Mouse (Mus musculus): ENCODE measurements at regions not wholly inside any gene's neighbourhood (a gene's known extent, or its start where the extent isn't known, plus 50 kb on each side); places are given as distances from the start of the nearest gene placed in this dataset.
"Not testable (repeated sequence)": the region's sequence is repeated elsewhere in the genome, so short reads cannot be mapped to it uniquely, and the experiment has no call there.

- no peak for DNase-seq (ENCODE audit: low read depth, low spot score)
Measured at GRCm38 (mm10) chr9:9342456-9343185, 103.7 kb upstream of the Arhgap42 start.

- DNase-seq (ENCODE audit: low read depth, low spot score) = no peak
Measured at GRCm38 (mm10) chr9:9318624-9319023, 79.7 kb upstream of the Arhgap42 start.

DNA sequence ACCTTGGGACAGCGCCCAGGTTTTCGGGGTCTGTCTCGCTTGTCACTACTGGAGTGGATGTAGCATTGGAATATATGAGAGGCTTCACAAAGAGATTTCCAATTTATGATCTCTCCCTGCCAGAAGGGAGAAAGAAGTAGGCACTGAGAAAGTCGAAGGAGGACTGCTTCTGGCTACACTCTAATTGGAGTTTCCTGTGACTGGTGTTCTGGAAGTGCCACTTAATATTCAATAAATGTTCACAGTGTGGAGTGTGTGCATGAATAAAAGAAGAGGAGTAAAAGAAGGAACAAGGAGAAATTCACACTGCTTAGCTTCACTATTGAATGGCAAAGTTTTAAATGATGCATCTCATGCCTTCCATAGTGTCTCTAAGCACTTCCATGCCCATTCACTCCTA lies 77.1 kb upstream of the Arhgap42 start:
- no peak for DNase-seq (ENCODE audit: low read depth, low spot score)

DNA sequence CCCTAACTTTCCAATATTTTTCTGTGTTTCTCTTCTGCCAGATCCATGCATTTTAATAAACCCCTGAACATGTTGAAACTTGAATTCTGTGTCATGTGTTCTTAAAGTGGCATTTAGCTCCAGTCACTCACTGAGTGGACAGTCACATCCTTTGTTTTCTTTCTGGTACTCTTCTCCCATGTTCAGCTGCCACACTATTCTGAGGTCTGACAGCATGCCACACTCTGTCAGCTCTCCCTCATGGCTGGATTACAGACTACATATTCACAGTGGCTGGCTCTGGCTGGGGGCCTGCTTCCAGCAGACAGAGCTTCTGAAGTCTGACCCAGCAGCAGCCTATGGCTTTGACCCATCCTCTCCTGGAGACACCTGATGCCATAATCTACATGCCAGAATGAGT lies 73.4 kb upstream of the Arhgap42 start:
- no peak for DNase-seq (ENCODE audit: low read depth, low spot score)

GRCm38 (mm10) chr9:9311627-9312265 lies 72.8 kb upstream of the Arhgap42 start:
- no peak for DNase-seq (ENCODE audit: low read depth, low spot score)

DNA sequence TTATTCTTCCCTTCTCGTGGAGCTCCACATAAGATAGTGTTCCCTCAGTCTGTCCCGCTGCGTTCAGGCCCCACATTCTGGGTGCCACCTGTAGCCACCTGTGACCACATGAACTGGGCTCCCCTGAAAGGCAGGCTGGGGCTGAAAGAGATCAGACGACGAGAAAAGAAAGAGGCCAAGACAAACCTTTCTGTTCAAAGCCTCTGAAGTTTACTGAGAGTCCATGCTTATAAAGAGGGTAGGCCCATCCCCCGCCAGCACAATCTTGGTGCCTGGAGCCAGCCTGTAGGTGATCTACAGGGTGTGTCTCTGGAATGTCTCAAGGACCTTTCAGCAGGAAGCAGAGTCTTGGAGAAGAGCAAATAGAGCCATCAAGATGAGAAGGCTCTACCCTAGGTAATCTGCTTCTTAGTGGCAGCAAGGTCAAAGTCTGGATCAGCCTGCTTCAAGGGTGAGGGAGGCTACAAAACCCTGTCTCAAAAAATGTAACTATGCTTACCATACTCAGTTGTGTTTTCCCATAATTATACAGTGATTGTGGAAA lies 72.2 kb upstream of the Arhgap42 start:
- DNase-seq (ENCODE audit: low read depth, low spot score) = not testable (repeated sequence)

GRCm38 (mm10) chr9:9290767-9291166 lies 51.9 kb upstream of the Arhgap42 start:
- no peak for DNase-seq (ENCODE audit: low read depth, low spot score)

- no peak for DNase-seq (ENCODE audit: low read depth, low spot score)
Measured at GRCm38 (mm10) chr9:9289570-9289969, 50.7 kb upstream of the Arhgap42 start.

Measured in embryo, embryonic 11.5 days (tissue).